Comparison of ENCODE assay signal across 10 mouse cellular contexts in the genomic region with DNA sequence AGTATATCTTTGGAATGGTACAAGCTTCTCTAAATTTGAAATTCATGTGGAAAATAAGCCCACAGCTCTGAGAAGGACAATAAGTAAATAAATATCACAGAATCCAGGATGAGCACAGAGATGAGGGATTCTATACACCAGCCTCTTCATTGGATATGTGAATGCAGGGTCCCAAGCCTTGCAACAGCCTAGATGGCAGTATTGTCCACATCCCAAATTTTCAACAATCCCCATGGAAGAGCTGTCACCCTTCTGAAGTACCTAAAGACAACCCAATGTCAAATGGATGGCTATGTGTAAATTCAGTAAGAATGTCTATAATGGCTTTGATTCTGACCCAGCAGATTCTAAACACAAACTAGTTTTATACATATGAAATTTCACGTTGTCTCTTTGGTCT. TPM values are rescaled to one million over a fixed set of nuclear protein-coding genes. Genes with fewer than 3 reads are reported as not detected.
DNase-seq lines count a peak whose midpoint lies in the region; ATAC-seq and TF ChIP-seq lines count a peak whose summit lies in the region.
"Had no signal": no experiment of that assay in that cellular context is flagged by ENCODE, and none has a peak within 500 bp of the region (broad histone marks: within the 10 kb centered on the region; RNA-seq: fewer than 3 reads in every experiment).

No protein-coding gene starts in this region.

- H3K4me1 ChIP-seq in embryonic facial prominence, embryonic 14.5 days (ENCODE audit: control insufficient read depth, insufficient read depth, low read length) = no peaks in the 10 kb centered on the region; the same call in 1 of the 2 replicates
- no peaks in the 10 kb centered on the region; the same call in 1 of the 2 replicates for H3K4me1 ChIP-seq in hindbrain, embryonic 15.5 days (replicated peaks)
- H3K4me1 ChIP-seq in neural tube, embryonic 12.5 days = peaks cover 7% of the 10 kb centered on the region; the same call in 1 of the 2 replicates

- no peaks in the 10 kb centered on the region for H3K36me3 ChIP-seq in embryonic facial prominence, embryonic 14.5 days (ENCODE audit: control insufficient read depth, insufficient read depth, low read length)
- H3K36me3 ChIP-seq in hindbrain, embryonic 15.5 days = no peaks in the 10 kb centered on the region
- no peaks in the 10 kb centered on the region for H3K36me3 ChIP-seq in neural tube, embryonic 12.5 days

- no peaks in the 10 kb centered on the region for H3K9me3 ChIP-seq in embryonic facial prominence, embryonic 14.5 days (ENCODE audit: control insufficient read depth, low read length)
- no peaks in the 10 kb centered on the region for H3K9me3 ChIP-seq in hindbrain, embryonic 15.5 days
- no peaks in the 10 kb centered on the region for H3K9me3 ChIP-seq in neural tube, embryonic 12.5 days

- peak overlapping the region; percentile 87 for H3K4me2 ChIP-seq in embryonic facial prominence, embryonic 14.5 days (ENCODE audit: low read depth, low read length)
- peak overlapping the region; percentile 96 for H3K4me2 ChIP-seq in hindbrain, embryonic 15.5 days
- H3K4me2 ChIP-seq in neural tube, embryonic 12.5 days (replicated peaks) = peak overlapping the region; percentile 94

- peak; percentile 31 for TF ChIP-seq CTCF in left cerebral cortex, adult 2 months (IDR thresholded peaks at IDR 0.05)

- no peaks in the 10 kb centered on the region for H3K27me3 ChIP-seq in embryonic facial prominence, embryonic 14.5 days (replicated peaks; ENCODE audit: control insufficient read depth, insufficient read depth, low read length)
- no peaks in the 10 kb centered on the region for H3K27me3 ChIP-seq in hindbrain, embryonic 15.5 days
- no peaks in the 10 kb centered on the region for H3K27me3 ChIP-seq in neural tube, embryonic 12.5 days (replicated peaks)

- no peak for ATAC-seq in embryonic facial prominence, embryonic 14.5 days (ENCODE audit: low read depth)
- ATAC-seq in hindbrain, embryonic 15.5 days (ENCODE audit: low FRiP score, low read depth) = no peak
- no peak for ATAC-seq in neural tube, embryonic 12.5 days (ENCODE audit: low FRiP score, low read depth)

- no peak overlapping the region for H3K27ac ChIP-seq in left cerebral cortex, adult 2 months
- no peak overlapping the region for H3K27ac ChIP-seq in embryonic facial prominence, embryonic 14.5 days (replicated peaks; ENCODE audit: low read depth, low read length)
- peak overlapping the region; percentile 62; the same call in 1 of the 2 replicates for H3K27ac ChIP-seq in hindbrain, embryonic 15.5 days (replicated peaks)
- no peak overlapping the region for H3K27ac ChIP-seq in neural tube, embryonic 12.5 days

- peak overlapping the region; percentile 51; the same call in 1 of the 2 replicates for H3K9ac ChIP-seq in embryonic facial prominence, embryonic 14.5 days (ENCODE audit: low read depth, low read length)
- H3K9ac ChIP-seq in hindbrain, embryonic 15.5 days = peak overlapping the region; percentile 77
- H3K9ac ChIP-seq in neural tube, embryonic 12.5 days = no peak overlapping the region

- peak overlapping the region; percentile 75 for H3K4me3 ChIP-seq in left cerebral cortex, adult 2 months
- H3K4me3 ChIP-seq in embryonic facial prominence, embryonic 14.5 days (ENCODE audit: low read depth, low read length) = peak overlapping the region; percentile 50
- H3K4me3 ChIP-seq in hindbrain, embryonic 15.5 days = peak overlapping the region; percentile 74
- peak overlapping the region; percentile 19 for H3K4me3 ChIP-seq in neural tube, embryonic 12.5 days

- 46% methylated on average over 1 of the region's 1 CpGs for WGBS in embryonic facial prominence, embryonic 14.5 days
- 48% methylated on average over 1 of the region's 1 CpGs for WGBS in hindbrain, embryonic 15.5 days
- WGBS in neural tube, embryonic 12.5 days = 67% methylated on average over 1 of the region's 1 CpGs

- intact Hi-C loops in left cerebral cortex, adult 2 months (cut with DNase I) = no loop called here

- DNase-seq in left cerebral cortex, adult 2 months (ENCODE audit: extremely low spot score in 1 of 2, low spot score in 2 of 2) = no peak
- DNase-seq in left cerebral cortex, adult 9 months (ENCODE audit: low spot score in 2 of 2) = no peak
- peak; percentile 27 for DNase-seq in embryonic facial prominence, embryonic 14.5 days (ENCODE audit: low spot score)
- no peak for DNase-seq in adrenal gland, postnatal 14 days
- DNase-seq in urinary bladder, adult 18-20 months (ENCODE audit: low spot score in 2 of 2) = no peak
- no peak for DNase-seq in adrenal gland, adult 2 months
- DNase-seq: spleen, adult 18-20 months had no signal

RNA-seq across cellular contexts. Expression of gene Robo2, which starts 3.1 kb away (rescaled TPM):
- total RNA-seq in left cerebral cortex, adult 2 months (2021) = 100 to 1,000 TPM; 138 to 146 TPM
- 56.8 and 69.3 TPM in 2 replicates for polyA plus RNA-seq in embryonic facial prominence, embryonic 14.5 days (2014; fragmentation: Nextera tagmentation; extraction: Ambion mirVana)
- polyA plus RNA-seq in hindbrain, embryonic 15.5 days (2015; fragmentation: Nextera tagmentation; extraction: Ambion mirVana) = 81.3 and 86.3 TPM in 2 replicates
- 64.0 and 67.1 TPM in 2 replicates for polyA plus RNA-seq in neural tube, embryonic 12.5 days (2016; fragmentation: Nextera tagmentation; extraction: Ambion mirVana)
- 5.8 and 9.3 TPM in 2 replicates for total RNA-seq in adrenal gland, postnatal 14 days (2021)
- total RNA-seq in adrenal gland, adult 2 months (2021) = 1 to 10 TPM; 3.4 to 4.2 TPM
- polyA plus RNA-seq in adrenal gland, adult 2 months (2012; rRNA removed) = 1.2 TPM in 2 replicates
- total RNA-seq: megakaryocyte-erythroid progenitor cell, adult 5-6 weeks had no signal

Comparison
In these comparisons a context has a peak if more than half of its experiments do, and no peak if none do; other contexts are left out.
1. H3K4me3 ChIP-seq: peak in every context shown above with its lines; median percentile 75 in left cerebral cortex, adult 2 months; 74 in hindbrain, embryonic 15.5 days; 50 in embryonic facial prominence, embryonic 14.5 days; 19 in neural tube, embryonic 12.5 days.
2. RNA of gene Robo2, which starts 3.1 kb away (polyA plus RNA-seq): 81.3 to 86.3 TPM in hindbrain, embryonic 15.5 days, 64.0 to 67.1 TPM in neural tube, embryonic 12.5 days and 56.8 to 69.3 TPM in embryonic facial prominence, embryonic 14.5 days; 1.2 TPM in adrenal gland, adult 2 months; every median in the first group is over 10 times any median in the second.
3. Peak in every context shown above with its lines, with median percentiles within 50 percentile points of each other: H3K4me2 ChIP-seq.